Mouse (Mus musculus) c-Kit-positive CD71-positive TER-119-negative erythroid progenitor cells, embryonic 14.5 days (primary cell): Measurements from ENCODE around the gene Lman1l.
A peak's percentile ranks its signal among the peaks of the same experiment; 100 is the strongest.

ENCODE experiments used
- DNase-seq: peaks from one replicate; pipeline ENCODE4 v3.0.0-alpha.2; 2013; ENCODE audit warnings: low read depth

The Lman1l gene

GRCm38 (mm10) chr9:57577144-57577849 is 43.3 kb downstream of the Lman1l start:
- DNase-seq: peak; percentile 40

DNA sequence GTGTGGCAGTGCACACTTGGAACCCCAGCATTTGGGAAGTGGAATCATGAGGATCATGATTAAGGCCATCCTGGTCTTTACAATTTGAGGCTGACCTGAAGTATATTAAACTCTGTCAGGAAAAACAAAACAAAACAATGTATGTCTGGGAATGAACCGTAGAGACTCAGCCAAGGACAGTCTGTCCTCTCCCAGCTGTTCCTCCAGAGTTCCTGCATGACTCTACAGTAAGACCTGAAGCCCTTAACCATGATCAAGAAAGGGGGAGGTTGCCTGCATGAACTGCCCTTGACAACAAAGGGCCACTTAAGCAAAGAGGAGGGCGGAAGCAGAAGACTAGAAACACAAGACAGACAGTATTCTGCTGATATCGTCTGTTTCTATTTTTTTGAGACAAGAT is 45.0 kb downstream of the Lman1l start:
- DNase-seq: no peak

DNA sequence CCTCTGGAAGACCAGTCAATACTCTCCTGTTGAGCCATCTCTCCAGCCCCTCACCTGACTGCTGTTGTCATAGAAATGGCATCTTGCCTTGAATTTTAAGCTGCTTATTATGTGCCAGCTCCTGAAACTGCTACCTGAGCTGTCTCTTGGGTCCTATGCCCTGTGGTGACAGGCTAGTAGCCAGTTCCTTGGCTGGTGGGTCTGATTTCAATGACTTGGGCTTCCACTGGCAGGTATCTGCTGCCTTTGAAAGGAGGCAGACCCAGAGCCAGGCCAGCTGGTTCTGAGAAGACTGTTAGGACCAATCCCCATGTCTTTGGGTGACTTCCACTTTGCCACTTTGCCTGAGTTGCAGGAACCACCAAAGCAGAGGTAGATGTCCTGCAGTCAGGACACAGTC is 46.2 kb downstream of the Lman1l start:
- DNase-seq: no peak

- DNase-seq: no peak
These were observed 52.1 kb downstream of the Lman1l start for GRCm38 (mm10) chr9:57568500-57568899.

GRCm38 (mm10) chr9:57566846-57567245 is 53.7 kb downstream of the Lman1l start:
- DNase-seq: no peak

GRCm38 (mm10) chr9:57565741-57566221 is 54.8 kb downstream of the Lman1l start:
- no peak for DNase-seq

DNA sequence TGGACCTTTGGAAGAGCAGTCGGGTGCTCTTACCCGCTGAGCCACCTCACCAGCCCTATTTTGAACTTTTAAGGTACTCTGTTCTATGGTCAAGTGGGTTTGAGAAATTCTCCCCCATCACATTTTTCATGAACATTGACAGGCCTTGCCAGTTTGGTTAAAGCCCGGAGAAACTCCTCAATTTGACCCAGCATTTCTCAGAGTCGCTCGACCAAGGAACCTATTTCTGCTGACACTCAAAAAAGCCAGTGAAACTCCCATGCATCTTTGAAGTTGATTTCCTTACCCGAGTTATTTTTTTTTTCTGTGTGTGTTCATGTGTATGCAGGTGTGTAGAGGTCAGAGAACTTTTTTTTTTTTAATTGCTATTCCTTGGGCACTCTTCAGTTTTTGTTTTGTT is 56.0 kb downstream of the Lman1l start:
- no peak for DNase-seq

DNA sequence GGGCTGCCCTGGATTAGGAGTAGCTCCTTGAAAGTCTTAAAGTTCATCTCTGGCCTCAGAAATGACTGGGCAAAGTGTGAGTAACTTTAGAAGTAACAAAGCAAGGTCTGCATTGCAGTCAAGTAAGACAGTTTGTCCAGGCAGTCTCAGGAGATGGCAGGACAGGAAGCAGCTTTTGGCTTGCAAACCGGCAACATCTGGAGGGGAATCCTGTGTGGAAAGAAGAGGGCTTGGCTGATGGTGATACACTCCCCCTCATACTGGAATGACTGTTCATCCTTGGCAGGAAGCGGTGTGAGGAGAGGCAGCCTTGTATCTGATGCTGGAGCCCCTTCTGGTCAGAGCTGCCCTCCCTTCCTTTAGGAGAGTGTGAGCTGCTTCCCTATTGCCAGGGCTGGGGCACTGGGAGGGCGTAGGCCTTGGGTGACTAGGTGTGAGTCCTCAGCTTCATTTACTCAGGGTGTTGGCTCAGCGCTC is 57.6 kb downstream of the Lman1l start:
- DNase-seq: no peak

DNA sequence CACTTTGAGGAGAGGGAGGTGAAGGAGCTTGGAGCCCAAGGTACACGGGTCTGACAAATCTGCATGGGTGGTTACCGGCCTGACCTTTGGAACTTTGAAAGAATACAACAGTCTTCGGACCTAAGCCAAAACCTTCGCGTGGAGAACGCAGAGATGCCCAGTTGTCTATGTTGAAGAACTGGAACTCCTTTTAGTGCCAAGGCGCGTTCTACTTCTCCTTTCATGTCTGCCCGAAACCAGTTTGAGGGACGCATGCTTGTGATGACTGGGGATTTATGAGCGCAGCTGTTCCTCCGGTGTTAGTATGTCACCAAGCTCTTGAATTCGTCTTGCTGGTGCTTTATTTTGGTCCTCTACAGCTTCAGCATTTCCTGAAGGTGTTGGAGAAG is 58.9 kb downstream of the Lman1l start:
- no peak for DNase-seq

DNA sequence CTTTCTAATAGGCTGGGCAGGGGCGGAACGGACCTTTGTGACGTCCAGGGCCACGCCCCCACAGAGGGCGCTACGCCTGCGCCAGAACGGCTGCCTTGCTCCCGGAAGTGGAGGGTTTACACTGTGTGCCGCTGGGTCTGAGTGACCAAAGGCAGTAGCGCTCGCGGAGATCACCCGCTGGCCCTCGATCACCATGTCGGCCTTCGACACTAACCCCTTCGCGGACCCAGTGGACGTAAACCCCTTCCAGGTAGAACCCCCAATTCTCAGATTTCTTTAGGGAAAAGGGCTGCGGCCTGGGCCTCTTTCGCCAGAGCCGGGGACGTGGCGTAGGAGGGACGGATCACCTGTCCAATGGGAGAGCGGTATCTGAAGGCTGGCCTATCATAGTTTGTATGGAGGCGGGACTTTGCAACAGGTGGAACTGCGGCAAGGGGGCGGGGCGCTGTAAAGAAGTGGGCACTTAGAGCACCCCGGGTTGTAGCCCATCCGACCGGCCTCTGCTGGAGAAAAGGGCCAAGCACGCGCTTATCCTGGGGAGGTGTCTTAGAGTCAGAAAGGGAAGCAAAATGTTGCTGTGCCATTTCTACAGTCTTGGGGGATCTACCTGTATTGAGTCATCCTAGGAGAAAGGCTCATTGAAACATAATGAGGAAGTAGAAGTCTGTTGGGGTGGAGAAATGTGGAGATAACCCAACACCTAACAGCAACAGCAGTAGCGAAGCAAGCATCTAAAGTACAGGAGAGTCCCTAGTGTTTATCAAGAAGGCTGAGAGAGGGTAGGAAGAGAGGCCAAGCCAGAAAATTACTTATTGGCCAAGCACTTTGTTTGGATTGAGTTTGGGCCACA is 59.5 kb downstream of the Lman1l start, which contains the start of gene Scamp2:
TSS of gene Scamp2 (plus strand) at position 83 of the 850 bp plus-strand sequence.
- peak; percentile 88 for DNase-seq

GRCm38 (mm10) chr9:57560263-57560662 is 60.3 kb downstream of the Lman1l start:
- DNase-seq: no peak

DNA sequence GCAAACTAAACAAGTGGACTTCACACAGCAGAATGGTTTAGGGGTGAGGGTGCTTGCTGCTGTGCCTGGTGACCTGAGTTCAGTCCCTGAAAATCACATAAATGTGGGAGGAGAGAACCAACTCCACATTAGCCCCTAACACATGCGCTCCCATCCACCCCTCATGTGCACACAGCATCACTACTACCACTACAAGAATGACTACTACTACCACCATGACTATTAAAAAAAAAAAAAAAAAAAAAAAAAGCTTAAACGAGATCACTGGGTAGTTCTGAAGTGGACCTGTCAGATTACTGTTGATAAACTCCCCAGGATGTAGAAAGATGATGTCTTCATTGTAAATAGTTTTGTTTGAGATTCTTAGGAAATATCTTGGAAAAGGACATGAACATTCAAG is 61.0 kb downstream of the Lman1l start:
- DNase-seq: no peak

GRCm38 (mm10) chr9:57558625-57559024 is 61.9 kb downstream of the Lman1l start:
- no peak for DNase-seq

DNA sequence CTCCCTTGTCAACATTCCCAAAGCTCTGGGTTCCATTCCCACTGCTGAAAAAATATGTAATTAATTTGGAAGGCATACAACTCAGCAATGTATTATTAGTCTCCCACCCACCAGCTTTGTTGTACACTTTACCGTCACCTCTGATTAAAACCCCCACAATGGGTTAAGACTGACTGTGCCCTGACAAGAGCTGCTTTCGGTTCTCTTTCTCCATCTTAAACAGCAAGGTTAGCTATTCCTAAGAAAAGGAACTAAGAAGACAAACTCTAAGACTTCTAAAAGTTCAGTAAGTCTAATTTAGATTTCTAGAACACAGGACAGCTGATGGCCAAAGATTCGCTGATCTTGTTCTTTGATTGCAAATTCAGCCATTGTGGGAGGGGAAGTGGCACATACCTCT is 63.4 kb downstream of the Lman1l start:
- no peak for DNase-seq
